Mouse (Mus musculus) urinary bladder, postnatal 36 days (tissue): ENCODE measurements around the gene Zc4h2.
A peak's percentile ranks its signal among the peaks of the same experiment; 100 is the strongest.

ENCODE experiments used
- DNase-seq, 2 experiments: peaks; one replicate each; pipeline ENCODE4 v3.0.0; 2022; ENCODE audit warnings: low spot score in 2 of 2, mixed read lengths in 1 of 2

Gene Zc4h2

DNA sequence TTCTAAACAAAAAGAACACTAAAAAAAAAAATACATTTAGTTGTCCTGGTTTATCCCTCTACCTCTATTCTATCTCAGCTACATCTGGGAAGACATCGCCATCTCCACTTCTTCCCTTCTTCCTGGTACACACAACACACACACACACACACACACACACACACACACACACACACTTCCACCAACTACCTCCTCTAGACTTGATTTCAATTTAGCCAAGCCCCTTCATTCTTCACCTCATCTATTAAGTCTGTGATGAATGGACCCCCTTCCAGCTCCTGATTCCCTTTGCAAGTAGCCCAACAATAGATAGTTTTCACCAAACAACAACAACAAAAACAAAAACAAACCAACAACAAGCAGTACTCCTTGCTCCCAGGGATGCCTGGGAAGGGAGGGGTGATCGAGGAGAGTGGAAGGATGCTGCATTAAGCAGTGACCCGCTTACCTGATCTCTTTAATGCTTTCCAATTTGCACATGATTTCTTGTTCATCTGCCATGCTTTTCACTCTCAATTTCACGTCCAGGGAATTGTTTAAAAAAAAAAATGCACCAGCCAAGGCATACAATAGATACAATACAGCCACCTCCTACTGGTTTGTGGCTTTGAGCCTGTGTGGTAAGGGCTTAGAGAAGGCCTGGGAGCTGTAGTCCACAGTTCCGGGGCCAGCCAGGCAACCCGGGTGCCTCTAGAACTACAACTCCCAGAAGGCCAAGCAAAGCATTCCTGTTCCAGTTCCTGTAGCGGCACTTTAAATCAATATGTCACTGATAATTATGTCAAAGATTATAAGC is at the start of gene Zc4h2:
Zc4h2 (minus strand) TSS at position 706 of the 796 bp plus-strand sequence.
- DNase-seq, result peak; percentile 60 to 74

DNA sequence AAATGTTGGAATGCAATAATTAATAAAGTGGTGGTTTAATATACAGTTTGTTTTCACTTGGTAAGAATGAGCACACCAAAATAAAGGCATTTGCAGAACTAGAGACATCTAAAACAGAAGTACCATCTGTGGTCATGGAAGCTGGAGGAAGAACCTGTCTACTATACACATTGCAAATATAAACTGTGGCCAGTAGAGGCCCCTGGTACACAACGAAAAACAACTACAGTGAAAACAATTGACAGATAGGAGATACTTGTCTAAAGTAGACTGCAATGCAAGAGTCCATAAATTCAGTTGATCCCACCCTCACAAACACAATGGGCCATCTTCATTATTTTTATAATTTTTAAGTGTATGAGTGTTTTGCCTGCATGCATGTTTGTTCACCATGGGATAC is 28.8 kb upstream of the Zc4h2 start:
- DNase-seq, result no peak

- no peak for DNase-seq
Measured at GRCm38 (mm10) chrX:95682206-95682605, 23.9 kb upstream of the Zc4h2 start.

DNA sequence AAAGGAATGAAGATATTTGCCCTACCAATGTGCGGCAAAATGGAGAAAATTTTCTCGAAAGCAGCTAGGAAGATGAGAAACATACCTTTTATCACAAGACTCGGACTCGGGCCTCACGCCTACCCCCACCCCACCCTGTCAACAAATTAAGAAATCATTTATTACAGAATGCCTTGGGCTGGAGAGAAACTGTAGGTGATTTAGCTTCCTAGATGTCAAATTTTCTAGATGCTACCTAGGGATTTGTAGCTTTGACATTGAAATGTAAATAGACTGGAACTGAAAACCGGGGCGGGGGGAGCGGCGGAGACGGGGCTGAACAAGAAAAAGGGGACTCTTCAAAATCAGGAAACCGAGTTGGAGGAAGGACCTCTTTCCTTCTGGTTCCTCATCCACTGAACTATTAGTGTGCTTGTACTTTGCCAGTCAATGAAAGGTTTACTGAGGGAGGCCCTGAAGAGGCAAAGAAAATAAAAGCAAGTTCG is 333 bp upstream of the Zc4h2 start:
- DNase-seq, result peak in 1 of 2 experiments; percentile 1

GRCm38 (mm10) chrX:95600609-95601008 is 57.7 kb downstream of the Zc4h2 start:
- no peak for DNase-seq
